Mouse (Mus musculus) embryonic fibroblast, embryonic 13.5 days (primary cell): Measurements from ENCODE around the gene Smox. TPM values are rescaled to one million over a fixed set of nuclear protein-coding genes. Genes with fewer than 3 reads are reported as not detected.
A peak's percentile ranks its signal among the peaks of the same experiment; 100 is the strongest.

Experiments
- H3K27ac ChIP-seq: 2 replicates; pipeline ENCODE4 v1.5.1; 2012; ENCODE audit warnings: low read length, control low read depth, inconsistent platforms; ENCODE audit not compliant: insufficient read depth
- H3K4me1 ChIP-seq: 2 replicates; pipeline ENCODE4 v1.6.1; 2011; ENCODE audit warnings: low read length; ENCODE audit not compliant: control insufficient read depth, insufficient read depth
- H3K4me3 ChIP-seq: 2 replicates; pipeline ENCODE4 v1.5.1; 2011; ENCODE audit warnings: mild to moderate bottlenecking, control low read depth, low read length; ENCODE audit not compliant: insufficient read depth
- CTCF ChIP-seq: IDR thresholded peaks from 2 replicates; pipeline ENCODE4 v1.5.1; 2011; ENCODE audit warnings: mild to moderate bottlenecking, control low read depth, low read length, moderate library complexity, borderline replicate concordance; ENCODE audit not compliant: insufficient read depth
- POLR2A ChIP-seq: IDR thresholded peaks from 2 replicates; pipeline ENCODE4 v1.6.1; 2011; ENCODE audit warnings: low read depth, mild to moderate bottlenecking, control low read depth, low read length, moderate library complexity
- polyA plus RNA-seq: library from polyadenylated mRNA; stranded (reverse); fragments of >200 nt; gene quantifications from 2 replicates; pipeline ENCODE4 v1.2.4, GENCODE M21; 2011; ENCODE audit warnings: low read depth; ENCODE audit not compliant: missing spikeins, insufficient read length

Smox gene
- polyA plus RNA-seq, 1 experiment = 21.0 TPM

- H3K4me3 ChIP-seq = peak overlapping the region; percentile 14; the same call in 1 of the 2 replicates
- H3K27ac ChIP-seq = no peak overlapping the region
Measured at GRCm38 (mm10) chr2:131545386-131546307, 54.4 kb downstream of the Smox start.

GRCm38 (mm10) chr2:131546308-131546700, 55.0 kb downstream of the Smox start:
- Histone ChIP-seq H3K4me1 (peaks cover 29% of the 10 kb centered on the region), H3K4me3 (no peak overlapping the region), H3K27ac (no peak overlapping the region)
- no peak for TF ChIP-seq CTCF
- TF ChIP-seq POLR2A = no peak

More at GRCm38 (mm10) chr2:131545386-131546307, 54.4 kb downstream of the Smox start:
- H3K4me1 ChIP-seq = peaks cover 27% of the 10 kb centered on the region
- TF ChIP-seq CTCF (peak; percentile 37), POLR2A (no peak)

GRCm38 (mm10) chr2:131546745-131547408, 55.6 kb downstream of the Smox start:
- no peak overlapping the region for H3K4me3 ChIP-seq
- no peak for TF ChIP-seq CTCF
- TF ChIP-seq POLR2A = no peak
- H3K4me1 ChIP-seq = peaks cover 29% of the 10 kb centered on the region
- no peak overlapping the region for H3K27ac ChIP-seq

GRCm38 (mm10) chr2:131548330-131548729, 57.0 kb downstream of the Smox start:
- TF ChIP-seq POLR2A (no peak), CTCF (no peak)
- peak overlapping the region; percentile 75 for H3K27ac ChIP-seq

GRCm38 (mm10) chr2:131549090-131549489, 57.8 kb downstream of the Smox start:
- Histone ChIP-seq H3K4me3 (no peak overlapping the region), H3K27ac (peak overlapping the region; percentile 75), H3K4me1 (peaks cover 40% of the 10 kb centered on the region)
- no peak for TF ChIP-seq POLR2A
- no peak for TF ChIP-seq CTCF

More at GRCm38 (mm10) chr2:131548330-131548729, 57.0 kb downstream of the Smox start:
- Histone ChIP-seq H3K4me3 (no peak overlapping the region), H3K4me1 (peaks cover 40% of the 10 kb centered on the region)

GRCm38 (mm10) chr2:131550474-131550873, 59.2 kb downstream of the Smox start:
- Histone ChIP-seq H3K27ac (no peak overlapping the region), H3K4me1 (peaks cover 40% of the 10 kb centered on the region), H3K4me3 (no peak overlapping the region)
- TF ChIP-seq CTCF (no peak), POLR2A (no peak)

- peaks cover 40% of the 10 kb centered on the region for H3K4me1 ChIP-seq
- no peak overlapping the region for H3K4me3 ChIP-seq
- H3K27ac ChIP-seq = no peak overlapping the region
- TF ChIP-seq CTCF (no peak), POLR2A (no peak)
Measured at GRCm38 (mm10) chr2:131550906-131551305, 59.6 kb downstream of the Smox start.

GRCm38 (mm10) chr2:131551701-131552620, 60.7 kb downstream of the Smox start:
- H3K4me1 ChIP-seq = peaks cover 32% of the 10 kb centered on the region
- TF ChIP-seq POLR2A = no peak
- no peak for TF ChIP-seq CTCF
- no peak overlapping the region for H3K27ac ChIP-seq
- H3K4me3 ChIP-seq = no peak overlapping the region

GRCm38 (mm10) chr2:131552736-131553400, 61.6 kb downstream of the Smox start:
- Histone ChIP-seq H3K4me1 (peaks cover 27% of the 10 kb centered on the region), H3K27ac (no peak overlapping the region), H3K4me3 (no peak overlapping the region)
- no peak for TF ChIP-seq POLR2A
